Mouse (Mus musculus): ENCODE results near the gene Bcam.

- TF ChIP-seq TAL1 (IDR thresholded peaks at IDR 0.05; ENCODE audit: low read length): no peak
- no peak for TF ChIP-seq POLR2A (IDR thresholded peaks at IDR 0.05; ENCODE audit: control insufficient read depth in 1 of 2, insufficient read depth in 1 of 2, low read depth in 1 of 2, low read length in 2 of 2, poor library complexity in 1 of 2)
- TF ChIP-seq MAZ (IDR thresholded peaks at IDR 0.05; ENCODE audit: low read depth, low read length): no peak
- TF ChIP-seq CTCF (IDR thresholded peaks at IDR 0.05 in 2 of 3, conservative IDR thresholded peaks at IDR 0.05 in 1 of 3; ENCODE audit: control insufficient read depth in 1 of 3, insufficient read depth in 1 of 3, low read depth in 2 of 3, low read length in 3 of 3, poor library complexity in 1 of 3, severe bottlenecking in 1 of 3): no peak
- TF ChIP-seq EP300 (IDR thresholded peaks at IDR 0.05; ENCODE audit: low read depth in 1 of 2, low read length in 2 of 2): no peak
- no peak for TF ChIP-seq CHD2 (IDR thresholded peaks at IDR 0.05; ENCODE audit: low read length)
- TF ChIP-seq MAX (IDR thresholded peaks at IDR 0.05; ENCODE audit: low read length): no peak
Observed at GRCm38 (mm10) chr7:19758623-19759022, 12.2 kb downstream of the Bcam start.
